Mouse (Mus musculus): ENCODE results near the gene Stap2. TPM values are rescaled to one million over a fixed set of nuclear protein-coding genes. Genes with fewer than 3 reads are reported as not detected.

Stap2 gene
- total RNA-seq, 2 experiments from 2014 or later: 1.4 to 2.1 TPM

GRCm38 (mm10) chr17:56026303-56026702 lies 20.9 kb upstream of the Stap2 start:
- DNase-seq (ENCODE audit: low spot score in 2 of 2): no peak

GRCm38 (mm10) chr17:56024931-56025330 lies 19.5 kb upstream of the Stap2 start:
- DNase-seq (ENCODE audit: low spot score in 2 of 2): peak in 1 of 2 experiments; percentile 0

GRCm38 (mm10) chr17:56024476-56024875 lies 19.1 kb upstream of the Stap2 start:
- DNase-seq (ENCODE audit: low spot score in 2 of 2): peak in 1 of 2 experiments; percentile 0

GRCm38 (mm10) chr17:56023386-56023785 lies 18.0 kb upstream of the Stap2 start:
- no peak for DNase-seq (ENCODE audit: low spot score in 2 of 2)

- DNase-seq (ENCODE audit: low spot score in 2 of 2): no peak
Measured at GRCm38 (mm10) chr17:56022989-56023290, 17.6 kb upstream of the Stap2 start.

- DNase-seq (ENCODE audit: low spot score in 2 of 2): peak in 1 of 2 experiments; percentile 20
Measured at GRCm38 (mm10) chr17:56022131-56022988, 17.0 kb upstream of the Stap2 start.

GRCm38 (mm10) chr17:56021161-56021910 lies 16.0 kb upstream of the Stap2 start:
- peak; percentile 81 to 91 for DNase-seq (ENCODE audit: low spot score in 2 of 2)

GRCm38 (mm10) chr17:56020400-56021084 lies 15.2 kb upstream of the Stap2 start:
- DNase-seq (ENCODE audit: low spot score in 2 of 2): peak in 1 of 2 experiments; percentile 25

- DNase-seq (ENCODE audit: low spot score in 2 of 2): peak in 1 of 2 experiments; percentile 74
Measured at GRCm38 (mm10) chr17:56018347-56019131, 13.2 kb upstream of the Stap2 start.

GRCm38 (mm10) chr17:56017848-56018247 lies 12.5 kb upstream of the Stap2 start:
- DNase-seq (ENCODE audit: low spot score in 2 of 2): no peak

- no peak for DNase-seq (ENCODE audit: low spot score in 2 of 2)
Measured at GRCm38 (mm10) chr17:56016793-56017785, 11.7 kb upstream of the Stap2 start.

- no peak for DNase-seq (ENCODE audit: low spot score in 2 of 2)
Measured at GRCm38 (mm10) chr17:56016382-56016781, 11.0 kb upstream of the Stap2 start.

GRCm38 (mm10) chr17:56015293-56015692 lies 9.9 kb upstream of the Stap2 start:
- no peak for DNase-seq (ENCODE audit: low spot score in 2 of 2)

- DNase-seq (ENCODE audit: low spot score in 2 of 2): no peak
Measured at GRCm38 (mm10) chr17:56011441-56011840, 6.1 kb upstream of the Stap2 start.

- peak in 1 of 2 experiments; percentile 87 for DNase-seq (ENCODE audit: low spot score in 2 of 2)
Measured at GRCm38 (mm10) chr17:56010681-56011080, 5.3 kb upstream of the Stap2 start.

GRCm38 (mm10) chr17:56010255-56010654 lies 4.9 kb upstream of the Stap2 start:
- no peak for DNase-seq (ENCODE audit: low spot score in 2 of 2)

- no peak for DNase-seq (ENCODE audit: low spot score in 2 of 2)
Measured at GRCm38 (mm10) chr17:56009962-56010240, 4.5 kb upstream of the Stap2 start.

GRCm38 (mm10) chr17:56009088-56009961 lies 3.9 kb upstream of the Stap2 start:
- DNase-seq (ENCODE audit: low spot score in 2 of 2): peak; percentile 90 to 94
